ENCODE assay signal across 7 mouse cellular contexts in genomic region chr14:46831295-46831694, GRCm38 (mm10). TPM values are rescaled to one million over a fixed set of nuclear protein-coding genes. Genes with fewer than 3 reads are reported as not detected.
DNase-seq lines count a peak whose midpoint lies in the region; ATAC-seq and TF ChIP-seq lines count a peak whose summit lies in the region.

No protein-coding gene starts in this region.

- TF ChIP-seq CTCF in E14TG2a.4 (conservative IDR thresholded peaks at IDR 0.05; ENCODE audit: low read length), result no peak

- peaks cover 20% of the 10 kb centered on the region for H3K27me3 ChIP-seq in E14TG2a.4 (ENCODE audit: insufficient read depth, low read length)
- H3K27me3 ChIP-seq in forebrain, embryonic 15.5 days, result no peaks in the 10 kb centered on the region
- H3K27me3 ChIP-seq in limb, embryonic 12.5 days, result no peaks in the 10 kb centered on the region
- H3K27me3 ChIP-seq in splenic B cell, adult 2 months (ENCODE audit: control insufficient read depth, insufficient read depth, low read length, poor library complexity, severe bottlenecking), result no peaks in the 10 kb centered on the region

- H3K4me1 ChIP-seq in E14TG2a.4 (replicated peaks; ENCODE audit: low read depth, low read length), result no peaks in the 10 kb centered on the region; the same call in 1 of the 2 replicates
- peaks cover 11% of the 10 kb centered on the region for H3K4me1 ChIP-seq in forebrain, embryonic 15.5 days
- peaks cover 4% of the 10 kb centered on the region; the same call in 1 of the 2 replicates for H3K4me1 ChIP-seq in limb, embryonic 12.5 days (replicated peaks)

- peak overlapping the region; percentile 85 for H3K4me3 ChIP-seq in E14TG2a.4 (replicated peaks; ENCODE audit: low read length)
- peak overlapping the region; percentile 87 for H3K4me3 ChIP-seq in forebrain, embryonic 15.5 days
- H3K4me3 ChIP-seq in limb, embryonic 12.5 days (replicated peaks), result peak overlapping the region; percentile 66

- H3K9me3 ChIP-seq in E14TG2a.4 (ENCODE audit: low read length), result peaks cover 49% of the 10 kb centered on the region
- H3K9me3 ChIP-seq in forebrain, embryonic 15.5 days, result no peaks in the 10 kb centered on the region
- no peaks in the 10 kb centered on the region for H3K9me3 ChIP-seq in limb, embryonic 12.5 days

- no peak overlapping the region for H3K27ac ChIP-seq in forebrain, embryonic 15.5 days (replicated peaks)
- no peak overlapping the region for H3K27ac ChIP-seq in limb, embryonic 12.5 days

- H3K9ac ChIP-seq in forebrain, embryonic 15.5 days (replicated peaks), result peak overlapping the region; percentile 60
- peak overlapping the region; percentile 45 for H3K9ac ChIP-seq in limb, embryonic 12.5 days (replicated peaks)

- no peak for ATAC-seq in forebrain, embryonic 15.5 days (replicated peaks)
- no peak for ATAC-seq in limb, embryonic 12.5 days (ENCODE audit: insufficient number of reproducible peaks, insufficient read depth, low FRiP score, low TSS enrichment, low read depth)
- no peak for ATAC-seq in cerebellum, adult (ENCODE audit: insufficient number of reproducible peaks, low FRiP score, low TSS enrichment)

- 7% methylated on average over 4 of the region's 4 CpGs for WGBS in forebrain, embryonic 15.5 days
- 2% methylated on average over 4 of the region's 4 CpGs for WGBS in limb, embryonic 12.5 days

- peak; percentile 63 for DNase-seq in 416B (ENCODE audit: low read depth)
- peak; percentile 20 for DNase-seq in splenic B cell, adult 2 months (ENCODE audit: low read depth, low spot score)
- DNase-seq in urinary bladder, adult 18-20 months (ENCODE audit: low spot score in 2 of 2), result no peak

- H3K36me3 ChIP-seq in E14TG2a.4 (ENCODE audit: insufficient read depth, low read length), result no peaks in the 10 kb centered on the region
- H3K36me3 ChIP-seq in forebrain, embryonic 15.5 days, result no peaks in the 10 kb centered on the region
- H3K36me3 ChIP-seq in limb, embryonic 12.5 days, result no peaks in the 10 kb centered on the region
- no peaks in the 10 kb centered on the region; the same call in 1 of the 2 replicates for H3K36me3 ChIP-seq in splenic B cell, adult 2 months (ENCODE audit: control insufficient read depth, insufficient read depth, low read length, poor library complexity, severe bottlenecking)

- H3K4me2 ChIP-seq in forebrain, embryonic 15.5 days (replicated peaks), result peak overlapping the region; percentile 96
- H3K4me2 ChIP-seq in limb, embryonic 12.5 days, result peak overlapping the region; percentile 79

RNA-seq across cellular contexts. Expression of gene Cgrrf1, which starts 0.6 kb away (rescaled TPM):
- polyA plus RNA-seq in forebrain, embryonic 15.5 days (2015; fragmentation: Nextera tagmentation; extraction: Ambion mirVana), result 14.6 and 14.9 TPM in 2 replicates
- 28.6 and 29.4 TPM in 2 replicates for polyA plus RNA-seq in limb, embryonic 12.5 days (2016; fragmentation: Nextera tagmentation; extraction: Ambion mirVana)

RNA-seq across cellular contexts. Expression of gene Gmfb, which starts 9.3 kb away (rescaled TPM):
- polyA plus RNA-seq in forebrain, embryonic 15.5 days (2015; fragmentation: Nextera tagmentation; extraction: Ambion mirVana), result 103 and 116 TPM in 2 replicates
- polyA plus RNA-seq in limb, embryonic 12.5 days (2016; fragmentation: Nextera tagmentation; extraction: Ambion mirVana), result 83.1 and 89.5 TPM in 2 replicates

RNA-seq across cellular contexts. Expression of gene Cnih1, which starts 43.1 kb away (rescaled TPM):
- 145 and 150 TPM in 2 replicates for polyA plus RNA-seq in forebrain, embryonic 15.5 days (2015; fragmentation: Nextera tagmentation; extraction: Ambion mirVana)
- 170 and 187 TPM in 2 replicates for polyA plus RNA-seq in limb, embryonic 12.5 days (2016; fragmentation: Nextera tagmentation; extraction: Ambion mirVana)

RNA-seq across cellular contexts. Expression of gene Samd4, which starts 51.4 kb away (rescaled TPM):
- polyA plus RNA-seq in forebrain, embryonic 15.5 days (2015; fragmentation: Nextera tagmentation; extraction: Ambion mirVana), result 4.6 and 5.7 TPM in 2 replicates
- 6.7 and 6.8 TPM in 2 replicates for polyA plus RNA-seq in limb, embryonic 12.5 days (2016; fragmentation: Nextera tagmentation; extraction: Ambion mirVana)

Comparison
In these comparisons a context has a peak if more than half of its experiments do, and no peak if none do; other contexts are left out.
1. DNase-seq: peak in 416B (single experiment) and splenic B cell, adult 2 months (single experiment); none in urinary bladder, adult 18-20 months (0 of 2).
2. Peak in every context shown above with its lines, with median percentiles within 50 percentile points of each other: H3K4me3 ChIP-seq.